Mouse (Mus musculus): Measurements from ENCODE around the gene Polr2l. TPM values are rescaled to one million over a fixed set of nuclear protein-coding genes. Genes with fewer than 3 reads are reported as not detected.

Polr2l gene
- polyA plus RNA-seq, 1 experiment from 2014 or later, result 50.5 TPM

- WGBS, result 79% methylated on average over 4 of the region's 4 CpGs
- Histone ChIP-seq H3K4me1 (ENCODE audit: insufficient read depth, low read depth, low read length) (no peaks in the 10 kb centered on the region), H3K27ac (ENCODE audit: low read length) (no peak overlapping the region), H3K36me3 (ENCODE audit: insufficient read depth, low read length) (peaks cover 10% of the 10 kb centered on the region), H3K9me3 (ENCODE audit: low read length) (no peaks in the 10 kb centered on the region), H3K9ac (replicated peaks; ENCODE audit: low read depth) (no peak overlapping the region), H3K4me3 (ENCODE audit: low read depth, low read length) (no peak overlapping the region), H3K27me3 (replicated peaks; ENCODE audit: insufficient read depth, low read length) (no peaks in the 10 kb centered on the region), H3K4me2 (replicated peaks; ENCODE audit: low read depth, low read length) (no peak overlapping the region)
- DNase-seq (ENCODE audit: low spot score) (no peak), ATAC-seq (no peak)
- no peak for TF ChIP-seq EP300 (IDR thresholded peaks at IDR 0.05)
Observed at GRCm38 (mm10) chr7:141517638-141518037, 42.7 kb upstream of the Polr2l start.

GRCm38 (mm10) chr7:141510681-141511191 lies 35.8 kb upstream of the Polr2l start:
- DNase-seq (ENCODE audit: low spot score) (no peak), ATAC-seq (no peak)
- no peak overlapping the region for H3K4me2 ChIP-seq (replicated peaks; ENCODE audit: low read depth, low read length)
- no peak overlapping the region for H3K27ac ChIP-seq (ENCODE audit: low read length)
- H3K4me1 ChIP-seq (ENCODE audit: insufficient read depth, low read depth, low read length), result no peaks in the 10 kb centered on the region
- H3K9me3 ChIP-seq (ENCODE audit: low read length), result no peaks in the 10 kb centered on the region
- no peaks in the 10 kb centered on the region for H3K27me3 ChIP-seq (replicated peaks; ENCODE audit: insufficient read depth, low read length)
- no peak overlapping the region for H3K4me3 ChIP-seq (ENCODE audit: low read depth, low read length)
- H3K36me3 ChIP-seq (ENCODE audit: insufficient read depth, low read length), result no peaks in the 10 kb centered on the region
- 66% methylated on average over 8 of the region's 8 CpGs for WGBS
- no peak overlapping the region for H3K9ac ChIP-seq (replicated peaks; ENCODE audit: low read depth)
- TF ChIP-seq EP300 (IDR thresholded peaks at IDR 0.05) (no peak), CTCF (IDR thresholded peaks at IDR 0.05) (no peak)

- no peak overlapping the region for H3K4me3 ChIP-seq (ENCODE audit: low read depth, low read length)
- H3K4me1 ChIP-seq (ENCODE audit: insufficient read depth, low read depth, low read length), result no peaks in the 10 kb centered on the region
- no peak overlapping the region for H3K4me2 ChIP-seq (replicated peaks; ENCODE audit: low read depth, low read length)
- WGBS, result 89% methylated on average over 5 of the region's 5 CpGs
- H3K27me3 ChIP-seq (replicated peaks; ENCODE audit: insufficient read depth, low read length), result no peaks in the 10 kb centered on the region
- H3K27ac ChIP-seq (ENCODE audit: low read length), result no peak overlapping the region
- H3K9ac ChIP-seq (replicated peaks; ENCODE audit: low read depth), result no peak overlapping the region
- H3K36me3 ChIP-seq (ENCODE audit: insufficient read depth, low read length), result no peaks in the 10 kb centered on the region
- no peaks in the 10 kb centered on the region for H3K9me3 ChIP-seq (ENCODE audit: low read length)
- no peak for ATAC-seq
- TF ChIP-seq CTCF (IDR thresholded peaks at IDR 0.05), result no peak
- no peak for DNase-seq (ENCODE audit: low spot score)
Observed at GRCm38 (mm10) chr7:141510196-141510595, 35.3 kb upstream of the Polr2l start.

- TF ChIP-seq EP300 (IDR thresholded peaks at IDR 0.05), result no peak
- H3K4me3 ChIP-seq (ENCODE audit: low read depth, low read length), result no peak overlapping the region
- ATAC-seq (no peak), DNase-seq (ENCODE audit: low spot score) (no peak)
- no peak overlapping the region for H3K27ac ChIP-seq (ENCODE audit: low read length)
- H3K9ac ChIP-seq (replicated peaks; ENCODE audit: low read depth), result no peak overlapping the region
- H3K27me3 ChIP-seq (replicated peaks; ENCODE audit: insufficient read depth, low read length), result no peaks in the 10 kb centered on the region
- H3K4me2 ChIP-seq (replicated peaks; ENCODE audit: low read depth, low read length), result no peak overlapping the region
- H3K36me3 ChIP-seq (ENCODE audit: insufficient read depth, low read length), result no peaks in the 10 kb centered on the region
- H3K4me1 ChIP-seq (ENCODE audit: insufficient read depth, low read depth, low read length), result no peaks in the 10 kb centered on the region
- no peaks in the 10 kb centered on the region for H3K9me3 ChIP-seq (ENCODE audit: low read length)
Observed at GRCm38 (mm10) chr7:141508160-141508559, 33.2 kb upstream of the Polr2l start.

GRCm38 (mm10) chr7:141506278-141506677 lies 31.3 kb upstream of the Polr2l start:
- Histone ChIP-seq H3K4me1 (ENCODE audit: insufficient read depth, low read depth, low read length) (no peaks in the 10 kb centered on the region), H3K9ac (replicated peaks; ENCODE audit: low read depth) (no peak overlapping the region), H3K9me3 (ENCODE audit: low read length) (no peaks in the 10 kb centered on the region)

GRCm38 (mm10) chr7:141502556-141502905 lies 27.6 kb upstream of the Polr2l start:
- Histone ChIP-seq H3K9me3 (ENCODE audit: low read length) (no peaks in the 10 kb centered on the region), H3K36me3 (ENCODE audit: insufficient read depth, low read length) (no peaks in the 10 kb centered on the region), H3K27me3 (replicated peaks; ENCODE audit: insufficient read depth, low read length) (no peaks in the 10 kb centered on the region), H3K27ac (ENCODE audit: low read length) (no peak overlapping the region), H3K4me2 (replicated peaks; ENCODE audit: low read depth, low read length) (no peak overlapping the region), H3K4me1 (ENCODE audit: insufficient read depth, low read depth, low read length) (no peaks in the 10 kb centered on the region), H3K9ac (replicated peaks; ENCODE audit: low read depth) (no peak overlapping the region), H3K4me3 (ENCODE audit: low read depth, low read length) (no peak overlapping the region)
- ATAC-seq (no peak), DNase-seq (ENCODE audit: low spot score) (no peak)
- 94% methylated on average over 5 of the region's 5 CpGs for WGBS
- no peak for TF ChIP-seq CTCF (IDR thresholded peaks at IDR 0.05)
- no peak for TF ChIP-seq EP300 (IDR thresholded peaks at IDR 0.05)

More at GRCm38 (mm10) chr7:141506278-141506677, 31.3 kb upstream of the Polr2l start:
- Histone ChIP-seq H3K4me3 (ENCODE audit: low read depth, low read length) (no peak overlapping the region), H3K27me3 (replicated peaks; ENCODE audit: insufficient read depth, low read length) (no peaks in the 10 kb centered on the region), H3K27ac (ENCODE audit: low read length) (no peak overlapping the region), H3K36me3 (ENCODE audit: insufficient read depth, low read length) (no peaks in the 10 kb centered on the region), H3K4me2 (replicated peaks; ENCODE audit: low read depth, low read length) (no peak overlapping the region)
- no peak for ATAC-seq
- 76% methylated on average over 2 of the region's 2 CpGs for WGBS
- no peak for DNase-seq (ENCODE audit: low spot score)
- TF ChIP-seq EP300 (IDR thresholded peaks at IDR 0.05) (no peak), CTCF (IDR thresholded peaks at IDR 0.05) (no peak)
